Mouse (Mus musculus) brown adipose tissue, adult 24 weeks (tissue): Measurements from ENCODE around the gene Olfr1513. TPM values are rescaled to one million over a fixed set of nuclear protein-coding genes. Genes with fewer than 3 reads are reported as not detected.
"Not testable (repeated sequence)": the region's sequence is repeated elsewhere in the genome, so short reads cannot be mapped to it uniquely, and the experiment has no call there.

Source experiments
- H3K27ac ChIP-seq: fragments of 200-500 bp; replicated peaks from 2 replicates; pipeline ENCODE4 v1.5.1; 2012; ENCODE audit warnings: low read depth, mild to moderate bottlenecking, low read length
- H3K4me1 ChIP-seq: fragments of 200-500 bp; 2 replicates; pipeline ENCODE4 v1.6.1; 2012; ENCODE audit warnings: low read length, mixed read lengths; ENCODE audit not compliant: control insufficient read depth, insufficient read depth, insufficient read length
- H3K4me3 ChIP-seq: fragments of 200-500 bp; 2 replicates; pipeline ENCODE4 v1.5.1; 2012; ENCODE audit warnings: low read depth, mild to moderate bottlenecking, low read length, moderate library complexity; ENCODE audit not compliant: insufficient read depth
- polyA plus RNA-seq: library from polyadenylated mRNA; stranded (reverse); fragments of >200 nt; gene quantifications from 2 replicates; pipeline ENCODE4 v1.2.4, GENCODE M21; 2012; ENCODE audit not compliant: missing spikeins, insufficient read depth, insufficient read length

Olfr1513 gene
- not detected in 2 replicates for polyA plus RNA-seq

GRCm38 (mm10) chr14:52356308-52356707 lies at the start of gene Olfr1513:
TSS of gene Olfr1513 (minus strand) at chr14:52356408.
- Histone ChIP-seq H3K27ac (no peak within 1 kb of the TSS), H3K4me3 (no peak within 1 kb of the TSS), H3K4me1 (no peaks in the 10 kb centered on the region)

GRCm38 (mm10) chr14:52397279-52397678 lies 41.1 kb upstream of the Olfr1513 start, which contains the start of gene Olfr1511:
TSS of gene Olfr1511 (minus strand) at chr14:52397379.
- no peak within 1 kb of the TSS for H3K4me3 ChIP-seq
- H3K4me1 ChIP-seq, result no peaks in the 10 kb centered on the region
- H3K27ac ChIP-seq, result no peak within 1 kb of the TSS

DNA sequence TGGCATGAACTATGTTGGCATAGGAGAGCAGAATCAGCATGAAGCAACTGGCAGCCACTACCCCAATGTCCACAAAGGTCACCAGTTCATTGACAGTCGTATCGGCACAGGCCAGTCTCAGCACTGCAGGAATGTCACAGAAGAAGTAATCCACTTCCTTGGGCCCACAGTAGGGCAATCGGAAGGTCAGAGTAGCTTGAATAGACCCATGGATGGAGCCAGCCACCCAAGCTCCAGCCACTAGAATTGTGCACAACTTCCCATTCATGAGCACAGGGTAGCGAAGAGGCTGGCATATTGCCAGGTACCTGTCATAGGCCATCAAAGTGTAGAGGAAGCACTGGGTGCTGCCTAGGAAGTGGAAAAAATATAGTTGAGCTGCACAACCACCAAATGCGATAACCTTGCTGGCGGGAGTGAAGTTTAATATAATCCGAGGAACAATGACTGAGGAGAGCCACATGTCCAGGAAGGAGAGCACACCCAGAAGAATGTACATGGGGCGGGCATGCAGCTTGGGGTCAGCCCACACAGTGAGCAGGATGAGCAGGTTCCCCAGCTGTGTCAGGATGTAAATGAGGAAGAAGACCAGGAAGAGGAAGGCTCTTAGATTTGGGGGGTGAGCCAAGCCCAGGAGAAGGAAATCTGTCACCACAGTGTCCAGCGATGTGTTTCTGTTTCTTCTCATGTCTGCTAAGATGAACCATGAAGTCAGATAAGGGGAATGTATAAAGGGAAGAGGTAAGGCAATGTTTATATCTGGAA lies 34.1 kb upstream of the Olfr1513 start:
- H3K4me1 ChIP-seq, H3K4me3 ChIP-seq, H3K27ac ChIP-seq: not testable (repeated sequence)

DNA sequence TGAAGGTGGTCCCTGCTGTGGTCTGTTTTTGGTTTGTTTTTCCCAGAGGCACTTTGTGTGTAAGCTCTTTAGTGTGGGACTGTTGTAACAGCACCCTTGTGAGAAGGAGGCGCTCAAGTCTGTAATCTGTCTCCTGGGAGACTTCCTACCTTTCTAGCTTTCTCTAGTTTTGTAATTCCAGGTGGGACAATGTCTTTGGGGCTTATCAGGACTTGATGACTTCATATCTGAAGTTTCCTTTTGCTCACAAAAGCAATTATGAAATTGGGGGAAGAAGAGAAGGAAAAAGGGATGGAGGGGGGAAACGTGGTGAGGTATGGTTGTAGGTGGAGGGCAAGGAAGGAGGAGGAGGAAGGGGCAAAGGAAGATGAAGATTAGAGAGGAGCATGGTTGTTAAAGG lies 22.9 kb upstream of the Olfr1513 start, which contains the start of gene Olfr1512:
Olfr1512 (minus strand) TSS at position 101 of the 400 bp plus-strand sequence.
- Histone ChIP-seq H3K4me3 (no peak within 1 kb of the TSS), H3K27ac (no peak within 1 kb of the TSS)

GRCm38 (mm10) chr14:52368741-52369140 lies 12.5 kb upstream of the Olfr1513 start:
- H3K4me1 ChIP-seq, result no peaks in the 10 kb centered on the region
- H3K4me3 ChIP-seq, result no peak overlapping the region

More for the DNA sequence above, 22.9 kb upstream of the Olfr1513 start, which contains the start of gene Olfr1512:
- no peaks in the 10 kb centered on the region for H3K4me1 ChIP-seq

GRCm38 (mm10) chr14:52339512-52339852 lies 16.7 kb downstream of the Olfr1513 start:
- H3K4me3 ChIP-seq, result no peak overlapping the region
- H3K4me1 ChIP-seq, result no peaks in the 10 kb centered on the region
- no peak overlapping the region for H3K27ac ChIP-seq

More at GRCm38 (mm10) chr14:52368741-52369140, 12.5 kb upstream of the Olfr1513 start:
- no peak overlapping the region for H3K27ac ChIP-seq

GRCm38 (mm10) chr14:52338751-52339511 lies 17.3 kb downstream of the Olfr1513 start:
- Histone ChIP-seq H3K4me1 (no peaks in the 10 kb centered on the region), H3K27ac (no peak overlapping the region), H3K4me3 (no peak overlapping the region)

GRCm38 (mm10) chr14:52332171-52332570 lies 24.0 kb downstream of the Olfr1513 start:
- no peak overlapping the region for H3K27ac ChIP-seq
- H3K4me3 ChIP-seq, result no peak overlapping the region
- no peaks in the 10 kb centered on the region for H3K4me1 ChIP-seq

GRCm38 (mm10) chr14:52331069-52331750 lies 25.0 kb downstream of the Olfr1513 start:
- Histone ChIP-seq H3K4me1 (no peaks in the 10 kb centered on the region), H3K27ac (no peak overlapping the region), H3K4me3 (no peak overlapping the region)

DNA sequence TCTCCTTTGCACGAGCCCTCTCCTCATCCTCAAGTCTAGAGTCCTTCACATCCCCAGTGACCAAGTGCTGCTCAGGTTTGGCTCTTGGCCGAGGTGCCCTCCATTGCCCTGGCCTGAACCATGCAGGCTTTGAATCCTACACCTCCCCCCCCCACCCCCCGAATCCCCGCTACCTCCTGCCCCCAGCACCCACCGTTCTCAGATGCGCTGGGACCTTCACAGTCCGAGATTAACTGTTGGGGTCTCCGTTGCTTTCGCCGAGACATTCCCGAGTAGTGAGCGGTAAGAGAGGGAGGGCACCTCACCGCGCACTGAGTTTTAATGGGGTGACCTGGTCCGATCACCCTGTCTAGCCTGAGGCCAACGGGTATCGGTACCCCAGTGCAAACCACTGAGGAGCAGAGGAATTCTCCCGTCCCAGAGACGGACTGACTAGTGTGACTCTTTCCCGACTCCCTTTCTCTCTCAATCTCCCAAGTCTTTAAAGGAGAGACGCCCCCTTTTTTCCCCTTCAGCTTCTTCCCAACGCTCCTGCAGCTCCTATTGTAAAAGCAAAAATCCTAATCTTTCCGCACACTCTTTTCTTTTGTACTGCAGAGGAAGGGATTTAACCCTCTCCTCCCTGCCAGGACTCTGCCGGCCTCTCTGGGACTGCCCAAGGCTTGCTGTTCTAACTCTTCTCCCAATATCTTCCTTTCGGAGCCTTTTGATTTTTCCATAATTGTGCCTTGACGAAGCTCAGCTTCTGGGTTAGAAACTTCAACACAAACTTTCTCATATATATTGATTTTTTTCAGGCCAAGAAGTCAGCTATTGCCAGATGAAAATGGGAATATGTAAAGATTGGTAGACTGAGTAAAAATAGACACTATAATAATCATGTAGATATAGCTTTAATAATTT lies 28.0 kb downstream of the Olfr1513 start, which contains the start of gene Sall2:
Sall2 (minus strand) TSS at position 853 of the 903 bp plus-strand sequence.
- Histone ChIP-seq H3K4me1 (no peaks in the 10 kb centered on the region), H3K4me3 (peak within 1 kb of the TSS; percentile 42), H3K27ac (no peak within 1 kb of the TSS)

GRCm38 (mm10) chr14:52327375-52327901 lies 28.8 kb downstream of the Olfr1513 start:
- Histone ChIP-seq H3K27ac (no peak overlapping the region), H3K4me3 (peak overlapping the region; percentile 42), H3K4me1 (no peaks in the 10 kb centered on the region)

DNA sequence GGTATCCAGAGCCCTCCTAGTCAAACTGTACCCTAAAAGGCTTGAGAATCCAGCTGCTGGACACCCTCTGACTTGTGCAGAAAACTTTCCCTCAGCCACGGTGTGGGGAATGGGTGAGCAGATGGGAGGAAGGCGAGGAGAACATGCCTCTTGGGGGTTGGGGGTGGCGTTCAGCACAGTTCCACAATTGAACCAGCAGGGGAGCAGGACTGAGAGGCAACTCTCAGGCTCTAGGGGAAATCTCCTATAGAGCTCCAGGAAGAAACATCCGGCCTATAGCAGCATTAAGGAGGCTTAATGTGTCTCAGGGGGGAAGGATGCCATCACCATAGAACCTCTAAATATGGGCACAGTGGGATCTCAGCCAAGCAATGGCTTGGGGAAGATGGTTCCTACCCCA lies 30.3 kb downstream of the Olfr1513 start:
- Histone ChIP-seq H3K4me3 (no peak overlapping the region), H3K27ac (no peak overlapping the region), H3K4me1 (no peaks in the 10 kb centered on the region)

- H3K4me1 ChIP-seq, result no peaks in the 10 kb centered on the region
- H3K4me3 ChIP-seq, result no peak overlapping the region
- no peak overlapping the region for H3K27ac ChIP-seq
Measured at GRCm38 (mm10) chr14:52319361-52319760, 36.8 kb downstream of the Olfr1513 start.
